Mouse (Mus musculus): ENCODE data around the gene Rwdd1.
"Not testable (repeated sequence)": the region's sequence is repeated elsewhere in the genome, so short reads cannot be mapped to it uniquely, and the experiment has no call there.

Gene Rwdd1

DNA sequence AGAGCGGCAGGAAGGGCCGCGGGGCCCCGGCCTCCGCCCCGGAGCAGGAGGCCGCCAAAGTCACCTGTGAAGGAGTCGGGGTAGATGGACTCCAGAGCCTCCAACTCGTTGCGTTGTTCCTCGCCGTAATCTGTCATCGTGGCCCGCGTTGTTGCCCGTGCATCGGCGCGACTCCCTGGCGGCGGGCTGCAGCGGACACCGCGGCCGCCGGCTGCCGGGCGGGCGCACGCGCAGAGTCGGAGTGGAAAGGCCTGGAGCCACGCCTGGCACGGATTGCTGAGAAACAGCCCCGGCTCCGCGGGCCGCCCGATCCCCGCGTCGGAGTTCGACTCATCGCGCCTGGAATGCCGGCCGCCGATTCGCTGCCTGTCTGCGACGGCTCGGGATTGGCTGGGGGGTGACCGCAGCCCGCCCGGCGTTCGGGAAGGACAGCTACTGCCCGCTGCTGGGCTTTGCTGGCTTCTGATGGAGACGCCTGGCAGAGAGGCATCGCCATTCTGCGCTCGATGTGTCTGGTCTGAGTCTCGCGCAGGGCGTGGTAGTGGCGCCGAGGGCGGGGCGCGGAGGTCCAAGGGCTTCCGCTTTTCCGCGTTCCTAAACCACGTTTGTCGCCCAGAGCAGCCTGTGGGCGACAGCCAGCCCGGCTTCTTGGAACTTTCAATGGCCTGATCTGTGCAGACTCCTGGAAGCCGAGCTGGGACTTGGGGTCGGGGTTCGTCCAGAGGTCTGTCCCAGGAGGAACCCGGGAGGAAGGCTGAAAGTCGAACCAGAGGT lies at the start of gene Rwdd1:
TSS of gene Rwdd1 (minus strand) at position 323 of the 774 bp plus-strand sequence.
- DNase-seq, result peak; percentile 98 to 100

DNA sequence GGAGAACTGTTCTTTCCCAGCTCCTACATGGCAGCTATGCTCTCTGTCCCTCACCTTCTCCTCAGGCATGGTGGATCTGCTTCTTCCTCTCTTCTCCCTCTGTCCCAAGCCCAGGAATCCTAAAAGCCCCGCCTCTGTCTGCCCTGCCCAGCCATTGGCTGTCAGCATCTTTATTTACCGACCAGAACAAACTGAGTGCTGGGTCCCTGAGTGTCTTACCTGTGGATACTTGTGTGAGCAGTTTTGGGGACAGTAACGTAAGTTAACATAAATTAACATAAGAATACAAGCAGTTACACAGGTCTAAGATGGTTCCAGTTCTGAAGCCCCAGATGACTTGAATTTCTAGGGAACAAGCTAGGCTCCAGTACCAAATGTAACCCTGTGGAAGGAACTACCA lies 47.2 kb upstream of the Rwdd1 start:
- no peak for DNase-seq

DNA sequence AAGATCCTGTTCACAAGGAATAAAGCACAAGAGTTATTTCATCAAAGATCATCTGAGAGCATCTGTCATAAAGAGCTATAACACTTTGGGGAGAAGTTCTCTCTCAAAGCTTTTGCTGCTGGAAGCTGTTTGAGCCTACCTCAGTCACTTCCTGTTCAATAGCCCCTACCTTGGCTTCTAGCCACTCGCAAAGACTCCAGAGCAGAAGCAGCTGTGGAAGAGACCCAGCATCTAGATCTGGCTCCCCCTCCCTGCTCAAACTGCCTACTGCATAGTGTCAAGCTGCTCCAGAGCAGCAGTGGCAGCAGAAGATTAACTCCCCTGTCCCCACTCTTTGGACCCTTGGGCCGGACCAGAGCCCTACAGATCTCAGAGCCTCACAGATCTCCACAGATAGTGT lies 34.6 kb upstream of the Rwdd1 start:
- no peak for DNase-seq

DNA sequence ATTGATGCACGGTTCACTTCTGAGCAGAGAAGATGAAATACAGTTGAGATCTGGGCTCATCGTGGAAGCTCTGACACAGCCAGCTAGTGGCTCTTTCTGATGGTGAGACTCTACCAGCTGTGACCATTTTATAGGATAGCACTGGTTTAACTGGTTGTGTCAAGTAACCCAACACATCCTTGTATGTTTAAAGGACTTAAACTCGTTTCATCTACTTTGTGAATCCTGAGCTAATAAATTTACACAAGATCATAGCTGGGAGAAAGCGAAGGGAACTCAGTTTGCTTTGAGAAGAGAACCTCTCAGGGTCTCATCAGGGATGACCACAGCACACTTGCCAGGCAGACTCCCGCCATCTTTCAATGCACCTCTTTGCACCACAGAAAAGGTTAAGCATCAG lies 24.8 kb upstream of the Rwdd1 start, which contains the start of gene Calhm4:
TSS of gene Calhm4 (minus strand) at position 101 of the 400 bp plus-strand sequence.
- DNase-seq, result no peak

DNA sequence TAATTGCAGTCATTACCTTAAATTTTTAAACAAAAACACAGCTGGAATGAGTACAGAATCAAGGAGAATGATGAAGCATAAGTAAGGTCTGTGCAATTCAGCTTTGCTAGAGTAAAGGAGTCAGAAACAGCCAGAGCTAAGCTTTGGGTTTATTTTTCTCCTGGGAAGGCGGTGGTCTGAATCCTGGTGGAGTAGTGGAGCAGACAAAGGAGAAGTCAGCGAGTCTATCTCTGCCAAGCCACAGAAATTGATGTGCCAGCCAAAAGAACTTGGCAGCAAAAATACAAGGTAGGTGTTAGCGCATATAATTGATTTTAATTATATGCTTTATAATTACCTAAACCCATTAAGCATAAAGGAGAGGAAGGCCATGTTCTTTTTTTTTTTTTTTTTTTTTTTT lies 18.0 kb upstream of the Rwdd1 start, which contains the start of gene Trappc3l:
TSS of gene Trappc3l (plus strand) at position 197 of the 400 bp plus-strand sequence.
- DNase-seq, result no peak

DNA sequence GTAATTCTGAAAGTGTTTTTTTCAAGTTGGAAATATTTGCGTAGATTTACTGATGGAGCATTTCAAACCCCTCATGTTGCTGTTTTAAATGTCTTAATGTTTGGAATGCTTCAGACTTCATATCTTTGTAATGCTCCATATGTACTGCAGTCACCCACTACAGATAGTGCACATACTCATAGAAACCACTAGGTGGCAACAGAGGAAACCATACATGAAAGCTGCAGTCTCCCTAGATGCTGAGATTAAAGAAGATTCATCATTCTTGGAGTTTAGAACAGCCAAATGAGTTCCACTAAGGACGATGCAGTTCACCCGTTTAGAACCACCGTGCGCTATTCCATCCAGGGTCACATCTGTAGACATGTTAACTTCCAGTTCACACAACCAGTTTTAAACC lies 17.2 kb upstream of the Rwdd1 start:
- DNase-seq, result no peak

DNA sequence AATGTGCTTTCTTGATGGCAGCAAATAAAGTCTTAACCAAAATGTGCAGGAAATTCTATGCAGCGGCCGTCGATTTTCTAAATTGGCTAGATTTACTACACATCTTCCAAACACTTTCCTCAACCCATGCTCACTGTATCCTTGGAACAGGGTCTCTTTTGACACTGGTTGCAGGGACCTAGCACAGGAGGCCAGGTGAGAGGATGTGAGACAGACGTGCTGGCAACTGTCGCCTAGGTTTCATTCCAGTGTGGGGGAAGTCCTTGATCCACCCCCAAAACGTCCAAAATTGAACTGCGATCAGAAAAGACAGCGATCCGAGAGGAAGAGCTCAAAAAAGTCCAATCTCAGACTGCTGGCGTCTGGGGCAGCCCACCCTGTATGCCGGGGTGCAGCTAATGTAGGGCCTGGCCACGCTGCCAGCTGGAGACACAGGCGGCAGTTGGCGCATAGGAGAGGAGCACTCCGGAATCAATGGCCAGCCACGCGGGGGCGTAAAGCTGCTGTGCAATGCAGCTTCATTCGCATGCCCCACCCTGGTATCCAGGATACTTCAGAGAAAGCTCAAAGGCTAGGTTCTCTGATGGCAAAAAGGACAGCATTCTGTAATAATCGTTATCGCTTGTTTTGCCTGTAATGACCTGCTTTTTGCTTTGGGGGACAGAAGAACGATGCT lies 14.3 kb upstream of the Rwdd1 start:
- peak; percentile 85 for DNase-seq

DNA sequence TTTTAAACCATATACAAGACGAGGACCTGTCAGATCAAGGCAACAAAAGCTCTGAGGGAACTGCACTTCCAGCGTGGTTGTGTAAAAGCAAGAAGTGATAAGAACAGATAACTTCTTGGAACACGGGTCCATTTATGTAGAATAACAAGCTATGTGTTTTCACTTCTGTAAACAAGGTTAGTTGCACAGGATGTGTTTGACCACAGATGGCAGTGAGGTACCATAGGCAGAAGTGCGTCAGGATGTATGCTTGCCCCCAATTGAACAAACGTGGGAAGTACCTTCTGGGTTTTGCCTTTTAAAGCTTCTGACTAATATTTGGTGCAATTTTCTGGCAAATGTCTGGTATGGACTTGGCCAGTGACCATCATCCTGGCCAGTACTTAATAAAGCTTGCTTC lies 10.9 kb upstream of the Rwdd1 start:
- no peak for DNase-seq

DNA sequence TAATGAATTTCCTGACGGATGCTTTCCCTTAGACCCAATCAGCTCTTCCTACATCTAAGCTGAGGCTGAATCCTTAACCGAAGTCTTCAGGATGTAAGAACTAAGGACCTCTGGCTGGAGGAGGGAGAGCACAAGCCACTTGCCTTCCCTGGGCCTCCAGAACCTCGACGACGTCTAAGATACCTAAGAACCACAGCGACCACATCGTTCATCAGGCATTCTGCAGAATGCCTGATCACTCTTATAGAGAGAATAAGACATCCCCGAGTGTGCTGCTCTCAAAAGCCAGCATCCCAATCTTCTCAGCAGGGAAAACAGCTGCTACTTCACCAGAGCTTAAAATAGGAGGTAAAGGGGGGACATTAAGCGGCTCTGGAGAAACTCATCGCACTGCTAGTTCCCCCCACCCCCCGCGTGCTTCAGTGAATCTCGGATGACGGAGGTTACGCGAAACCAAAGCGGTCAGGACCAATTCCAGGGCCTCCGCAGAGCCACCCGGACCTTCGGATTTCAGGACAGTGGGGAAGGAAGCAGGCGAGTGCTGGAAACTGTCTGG lies 600 bp downstream of the Rwdd1 start:
- no peak for DNase-seq

DNA sequence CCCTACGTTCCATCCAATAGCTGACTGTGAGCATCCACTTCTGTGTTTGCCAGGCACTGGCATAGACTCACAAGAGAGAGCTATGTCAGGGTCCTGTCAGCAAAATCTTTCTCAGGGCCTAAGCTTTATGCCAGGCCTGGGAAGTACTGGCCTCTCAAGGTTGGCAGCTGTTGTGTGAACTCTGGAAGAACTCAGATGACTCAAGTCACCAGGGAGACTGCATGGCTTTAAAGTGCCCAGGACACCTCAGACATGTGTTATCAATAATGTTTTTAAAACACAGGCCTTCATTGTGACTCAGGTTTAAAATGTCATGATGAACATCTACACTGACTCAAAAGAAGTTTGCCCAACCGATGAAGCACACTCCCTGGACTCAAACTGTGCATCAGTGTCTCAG lies 6.2 kb downstream of the Rwdd1 start:
- DNase-seq, result no peak

DNA sequence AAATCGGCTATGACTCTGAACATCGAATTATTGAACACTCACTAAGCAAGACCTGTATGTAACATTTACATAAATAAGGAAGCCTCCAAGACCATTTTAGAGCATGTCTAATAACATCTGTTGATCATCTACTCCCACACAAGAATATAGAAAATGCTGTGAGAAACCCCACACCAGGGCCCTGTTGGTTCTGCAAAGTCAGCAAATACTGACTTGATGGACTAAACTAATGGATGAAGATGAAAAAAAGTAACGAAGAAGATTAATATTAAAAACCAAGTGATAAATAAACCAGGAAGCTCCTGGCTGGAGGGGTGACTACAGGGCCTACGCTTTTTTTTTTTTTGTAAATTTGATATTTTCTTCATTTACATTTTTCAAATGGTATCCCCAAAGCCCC lies 6.8 kb downstream of the Rwdd1 start:
- DNase-seq, result no peak

DNA sequence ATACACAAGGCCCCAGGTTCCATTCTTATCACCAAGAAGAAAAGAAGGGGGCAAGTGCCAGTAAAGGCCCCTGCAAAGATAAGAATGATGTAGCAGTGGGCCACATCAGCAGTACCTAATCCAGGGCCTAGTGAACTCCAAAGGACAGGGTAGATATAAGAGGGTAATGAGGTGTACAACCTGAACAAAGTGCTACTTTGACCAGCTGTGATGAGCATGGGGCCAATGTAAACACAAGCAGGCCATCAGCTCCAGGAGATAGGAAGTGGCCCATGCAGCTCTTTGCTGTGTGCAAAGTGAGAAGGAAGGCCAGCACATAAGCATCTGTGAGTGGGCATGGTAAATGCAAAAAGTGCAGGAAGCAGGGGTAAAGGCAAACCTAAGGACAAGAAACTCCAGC lies 21.0 kb downstream of the Rwdd1 start:
- DNase-seq, result no peak

DNA sequence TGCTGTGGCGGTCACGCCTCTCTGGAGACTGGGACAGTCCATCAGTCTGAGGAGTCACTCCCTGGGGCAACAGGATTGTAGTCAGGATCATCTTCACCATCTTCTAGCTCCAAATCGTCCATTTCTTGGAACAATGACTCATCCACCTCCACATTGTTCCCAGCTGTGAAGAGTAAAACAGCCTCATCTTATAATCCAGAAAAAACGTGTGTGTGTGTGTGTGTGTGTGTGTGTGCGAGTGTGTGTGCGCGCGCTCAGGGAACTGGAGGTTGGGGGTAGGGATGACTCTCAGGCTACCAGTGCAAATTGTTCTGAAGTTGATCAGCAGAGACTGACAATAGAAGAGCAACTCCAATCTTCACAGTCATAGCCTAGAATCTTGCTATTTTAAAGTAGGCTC lies 22.7 kb downstream of the Rwdd1 start:
- DNase-seq, result not testable (repeated sequence)

DNA sequence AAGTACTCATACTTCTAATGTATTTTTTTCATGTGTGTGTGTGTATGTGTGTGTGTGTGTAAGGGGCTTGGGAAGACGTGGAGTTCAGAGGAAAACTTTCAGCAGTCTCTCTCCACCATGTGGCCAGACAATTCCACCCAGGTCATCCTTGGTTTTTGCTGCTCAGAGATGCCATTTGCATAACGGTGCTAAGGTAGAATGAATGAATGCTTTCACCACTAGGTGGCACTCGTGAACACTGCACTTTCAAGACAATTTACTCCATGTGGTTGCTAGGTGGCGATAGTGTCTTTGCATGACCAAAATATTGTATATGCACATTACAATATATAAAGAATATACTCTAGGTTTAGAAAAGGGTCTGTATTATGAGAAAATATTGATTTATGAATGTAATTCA lies 32.7 kb downstream of the Rwdd1 start:
- DNase-seq, result peak in 1 of 2 experiments; percentile 73

DNA sequence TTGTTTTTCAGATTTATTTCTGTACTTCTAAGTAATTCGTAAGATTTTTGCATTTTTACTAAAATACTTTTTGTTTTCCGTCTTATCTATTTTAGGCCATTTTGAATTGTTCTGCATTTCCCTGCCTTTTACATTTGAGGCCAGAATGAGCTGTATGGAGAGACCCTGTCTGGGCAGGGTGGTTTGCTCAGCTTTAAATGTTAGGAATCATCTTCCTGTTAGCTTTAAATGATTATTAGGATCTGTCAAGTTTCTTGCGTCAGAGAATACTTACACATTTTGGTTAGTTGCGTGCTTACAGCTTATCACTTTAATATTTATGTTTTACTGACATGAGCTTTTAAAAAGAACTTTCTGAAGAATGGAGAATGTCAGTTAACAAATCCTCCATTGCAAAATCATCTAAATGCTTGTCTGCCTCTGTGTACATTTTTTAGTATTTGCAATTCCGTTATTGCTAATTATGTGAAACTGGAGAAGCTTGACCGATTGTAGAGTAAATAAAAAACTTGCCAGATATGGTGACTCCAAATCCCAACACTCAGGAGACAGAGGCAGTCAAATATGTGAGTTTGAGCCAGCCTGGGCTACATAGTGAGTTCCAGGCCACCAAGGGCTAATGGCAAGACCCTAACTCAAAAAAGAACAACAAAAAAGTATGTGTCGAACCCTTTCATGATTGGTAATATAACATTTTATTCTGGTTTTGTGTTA lies 44.5 kb downstream of the Rwdd1 start:
- no peak for DNase-seq

DNA sequence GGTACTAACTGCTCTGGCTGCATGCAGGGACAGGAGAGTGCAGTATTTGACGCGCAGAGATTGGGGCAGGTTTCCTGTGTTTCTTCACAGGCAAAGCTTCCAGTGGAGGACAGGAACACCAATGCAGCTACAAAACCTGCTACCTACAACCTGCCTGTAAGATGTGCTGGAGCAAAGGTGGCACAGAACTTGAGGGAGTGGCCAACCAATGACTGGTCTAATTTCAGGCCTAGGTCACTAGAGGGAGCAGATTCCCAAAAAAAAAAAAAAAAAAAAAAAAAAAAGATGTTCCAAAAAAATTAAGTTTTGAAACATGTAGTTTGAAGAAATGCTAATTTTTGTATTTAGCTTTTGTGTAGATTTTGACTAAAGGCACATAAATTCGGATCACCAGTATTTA lies 66.9 kb downstream of the Rwdd1 start:
- DNase-seq, result no peak

DNA sequence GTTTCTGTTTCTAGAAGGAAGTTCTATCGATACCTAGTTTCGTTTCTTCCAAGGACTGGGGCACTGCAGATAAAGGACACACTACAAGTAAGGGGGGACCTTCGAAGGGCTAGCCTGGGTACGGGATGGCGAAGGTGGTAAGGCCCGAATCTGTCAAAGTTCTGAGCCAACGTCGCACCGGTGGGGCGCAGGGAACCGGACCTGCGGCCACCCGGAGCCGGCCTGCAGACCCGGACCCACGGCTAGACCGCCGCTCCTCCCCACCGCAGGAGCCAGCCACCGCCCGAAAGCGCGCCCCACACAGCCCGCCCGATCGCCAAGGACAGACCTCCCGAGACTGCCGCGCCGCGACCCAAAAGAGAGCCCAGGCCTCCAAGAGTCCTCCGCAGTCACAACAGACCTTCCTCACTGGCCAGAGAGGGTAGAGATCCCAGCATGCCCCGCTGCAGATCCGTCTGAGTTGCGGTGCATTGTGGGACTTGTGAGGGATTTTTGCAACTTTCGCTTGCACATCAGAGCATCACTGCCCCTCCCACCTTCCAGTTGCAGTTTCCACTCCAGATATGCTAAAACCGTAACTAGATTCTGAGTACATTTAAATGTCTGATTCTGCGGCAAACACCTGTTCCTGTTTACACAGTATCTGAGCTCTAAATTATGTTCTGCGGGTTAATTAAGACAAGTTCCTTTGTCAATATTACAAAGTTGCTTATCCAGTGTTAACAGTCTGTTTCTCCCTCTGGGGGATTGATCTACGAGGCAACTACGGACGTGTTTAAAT lies 68.4 kb downstream of the Rwdd1 start, which contains the start of gene Zup1:
TSS of gene Zup1 (minus strand) at position 467 of the 781 bp plus-strand sequence.
- DNase-seq, result peak; percentile 88 to 89
